Mouse (Mus musculus) heart, adult 2 months (tissue): ENCODE measurements at regions not wholly inside any gene's neighbourhood (a gene's known extent, or its start where the extent isn't known, plus 50 kb on each side); places are given as distances from the start of the nearest gene placed in this dataset.

Source experiments
- CTCF ChIP-seq: fragments of 200-600 bp; IDR thresholded peaks from 2 replicates; pipeline ENCODE4 v1.8.1; 2022; ENCODE audit warnings: antibody characterized with exemption, mild to moderate bottlenecking, moderate library complexity
- EP300 ChIP-seq: fragments of 200-500 bp; IDR thresholded peaks from 2 replicates; pipeline ENCODE4 v1.6.1; 2011; ENCODE audit warnings: low read depth, low read length, control low read depth; ENCODE audit not compliant: insufficient read depth
- POLR2A ChIP-seq: fragments of 200-500 bp; IDR thresholded peaks from 2 replicates; pipeline ENCODE4 v1.6.1; 2011; ENCODE audit warnings: mild to moderate bottlenecking, low read depth, low read length, control low read depth; ENCODE audit not compliant: insufficient read depth

GRCm38 (mm10) chr10:83942101-83942500, 219.4 kb downstream of the 1500009L16Rik start:
- TF ChIP-seq CTCF, result no peak
- TF ChIP-seq POLR2A, result no peak
- no peak for TF ChIP-seq EP300
